Mouse (Mus musculus): ENCODE measurements around the gene Drc7. TPM values are rescaled to one million over a fixed set of nuclear protein-coding genes. Genes with fewer than 3 reads are reported as not detected.

Gene Drc7
- polyA plus RNA-seq, 1 experiment from 2014 or later = 0.14 TPM

DNA sequence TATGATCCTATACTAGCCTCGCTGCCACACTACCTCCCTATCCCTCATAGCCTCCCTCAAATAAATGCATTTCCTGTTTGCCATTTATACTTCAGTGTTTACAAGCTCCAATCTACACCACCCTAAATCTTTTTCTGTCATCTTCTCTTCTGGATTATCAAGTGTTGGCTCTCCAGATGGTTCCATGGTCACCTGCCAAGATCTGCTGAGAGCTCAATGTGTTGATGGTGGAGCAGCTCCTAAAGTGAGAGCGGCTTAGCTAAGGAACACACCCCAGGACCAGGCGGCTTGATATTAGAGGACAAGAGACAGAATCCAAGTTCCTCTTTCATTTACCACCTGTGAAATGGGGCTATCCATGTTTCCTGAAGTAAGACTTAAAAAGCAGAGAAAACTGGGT lies 23.2 kb downstream of the Drc7 start:
- peaks cover 8% of the 10 kb centered on the region; the same call in 1 of the 2 replicates for H3K4me1 ChIP-seq (ENCODE audit: control insufficient read depth, insufficient read depth, low read length)
- no peaks in the 10 kb centered on the region for H3K27me3 ChIP-seq (ENCODE audit: control insufficient read depth, insufficient read depth, low read length)
- no peak overlapping the region for H3K9ac ChIP-seq (ENCODE audit: low read length)
- WGBS = 83% methylated on average over 3 of the region's 3 CpGs
- no peak overlapping the region for H3K4me2 ChIP-seq (ENCODE audit: low read depth, low read length)
- no peaks in the 10 kb centered on the region for H3K9me3 ChIP-seq (replicated peaks; ENCODE audit: control insufficient read depth, low read length)
- H3K36me3 ChIP-seq (ENCODE audit: control insufficient read depth, insufficient read depth, low read length) = no peaks in the 10 kb centered on the region
- no peak overlapping the region for H3K27ac ChIP-seq (ENCODE audit: low read length)
- H3K4me3 ChIP-seq (replicated peaks; ENCODE audit: low read length) = no peak overlapping the region
- no peak for ATAC-seq (ENCODE audit: insufficient read depth, low FRiP score)

DNA sequence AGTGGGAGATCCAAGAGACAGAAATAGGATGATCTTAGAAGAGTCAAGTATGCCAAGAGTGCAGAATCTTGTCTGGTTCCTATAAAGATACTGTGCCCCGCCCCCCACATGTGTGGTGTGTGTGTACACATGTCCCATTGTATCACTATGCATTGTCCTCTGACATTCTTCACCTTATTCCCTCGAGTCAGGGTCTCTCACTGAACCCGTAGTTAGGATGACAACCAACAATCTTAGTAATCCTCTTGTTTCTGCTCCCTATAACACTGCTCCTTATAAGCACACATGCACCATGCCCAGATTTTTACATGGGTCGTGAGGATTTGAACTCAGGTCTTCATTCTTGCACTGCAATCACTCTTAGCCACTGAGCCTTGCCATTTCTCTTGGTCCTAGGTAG lies 24.4 kb downstream of the Drc7 start:
- WGBS = 86% methylated on average over 4 of the region's 4 CpGs
- Histone ChIP-seq H3K27me3 (ENCODE audit: control insufficient read depth, insufficient read depth, low read length) (no peaks in the 10 kb centered on the region), H3K9me3 (replicated peaks; ENCODE audit: control insufficient read depth, low read length) (no peaks in the 10 kb centered on the region), H3K36me3 (ENCODE audit: control insufficient read depth, insufficient read depth, low read length) (no peaks in the 10 kb centered on the region), H3K27ac (ENCODE audit: low read length) (no peak overlapping the region), H3K4me3 (replicated peaks; ENCODE audit: low read length) (no peak overlapping the region), H3K4me1 (ENCODE audit: control insufficient read depth, insufficient read depth, low read length) (peaks cover 8% of the 10 kb centered on the region; the same call in 1 of the 2 replicates), H3K4me2 (ENCODE audit: low read depth, low read length) (no peak overlapping the region), H3K9ac (ENCODE audit: low read length) (no peak overlapping the region)
- no peak for ATAC-seq (ENCODE audit: insufficient read depth, low FRiP score)

DNA sequence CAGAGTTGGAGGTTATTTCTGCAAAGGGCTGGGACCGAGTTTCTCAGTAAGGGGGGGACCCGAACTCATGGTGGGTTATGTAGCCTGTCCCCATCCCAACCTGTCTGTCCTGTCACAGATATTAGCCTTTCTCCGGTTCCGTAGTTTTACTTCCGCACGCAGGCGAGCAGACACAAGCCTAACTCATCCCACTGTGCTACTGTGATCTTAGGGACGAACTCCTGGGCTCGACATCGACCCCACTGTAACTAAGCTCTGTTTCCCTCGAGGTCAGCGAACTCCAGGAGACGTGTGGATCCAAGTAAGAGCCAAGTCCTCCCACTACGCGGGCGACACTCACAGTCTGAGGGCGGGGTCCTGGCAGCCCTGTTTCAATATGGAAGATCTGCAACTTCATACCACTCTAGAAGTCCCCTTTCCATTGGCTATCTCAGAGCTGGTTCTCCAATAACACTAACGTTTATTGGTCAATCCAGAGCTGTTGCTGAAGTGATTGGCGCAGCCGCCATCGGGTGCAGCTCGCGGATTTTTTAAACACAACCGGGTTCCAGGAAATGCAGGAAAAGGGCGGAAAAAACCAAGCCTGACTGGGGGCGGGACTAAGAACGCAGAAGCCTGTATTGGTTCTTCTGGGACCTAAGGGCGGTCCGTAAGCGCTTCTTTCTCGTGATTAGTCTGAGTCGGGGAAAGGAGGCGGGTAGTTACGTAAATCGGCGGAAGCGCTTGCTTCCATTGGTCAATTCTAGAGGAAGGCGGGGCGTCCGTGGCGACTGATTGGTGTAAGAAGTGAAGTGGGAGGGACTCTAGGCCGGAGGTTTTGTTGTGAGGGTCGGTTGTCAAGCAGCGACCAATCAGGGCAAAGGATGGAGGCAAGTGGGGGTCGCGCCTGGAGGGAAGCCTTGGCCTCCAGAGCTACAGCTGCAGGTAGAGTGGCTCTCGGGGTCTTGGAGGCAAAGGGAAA lies 25.8 kb downstream of the Drc7 start, which contains the start of gene Katnb1:
Gene Katnb1 (plus strand): TSS at position 806 of the 961 bp plus-strand sequence.
- Histone ChIP-seq H3K27me3 (ENCODE audit: control insufficient read depth, insufficient read depth, low read length) (no peaks in the 10 kb centered on the region), H3K4me3 (replicated peaks; ENCODE audit: low read length) (peak within 1 kb of the TSS; percentile 79), H3K27ac (ENCODE audit: low read length) (peak within 1 kb of the TSS; percentile 74), H3K4me2 (ENCODE audit: low read depth, low read length) (peak within 1 kb of the TSS; percentile 74), H3K9ac (ENCODE audit: low read length) (peak within 1 kb of the TSS; percentile 81), H3K36me3 (ENCODE audit: control insufficient read depth, insufficient read depth, low read length) (no peaks in the 10 kb centered on the region), H3K9me3 (replicated peaks; ENCODE audit: control insufficient read depth, low read length) (no peaks in the 10 kb centered on the region), H3K4me1 (ENCODE audit: control insufficient read depth, insufficient read depth, low read length) (peaks cover 8% of the 10 kb centered on the region; the same call in 1 of the 2 replicates)
- under 1% methylated on average over 47 of the region's 47 CpGs for WGBS
- ATAC-seq (ENCODE audit: insufficient read depth, low FRiP score) = peak; percentile 97

DNA sequence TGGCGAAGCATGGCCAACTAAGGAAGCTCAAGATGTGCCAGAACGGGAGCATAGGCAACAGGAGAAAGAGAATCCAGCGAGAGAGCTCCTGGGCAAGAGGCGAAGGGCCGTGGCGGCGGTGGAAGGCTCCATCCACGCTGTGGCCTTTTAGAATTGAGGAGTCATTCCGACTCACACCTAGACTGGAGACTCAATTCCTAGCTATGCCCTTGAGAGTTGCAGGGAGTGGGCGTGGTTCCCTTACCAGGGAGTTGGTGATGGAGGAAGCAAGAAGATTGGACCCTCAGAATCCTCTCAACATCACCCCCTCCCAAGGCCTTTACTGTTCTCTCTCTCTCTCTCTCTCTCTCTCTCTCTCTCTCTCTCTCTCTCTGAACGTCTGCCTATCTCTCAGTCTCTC lies 26.7 kb downstream of the Drc7 start:
- Histone ChIP-seq H3K27me3 (ENCODE audit: control insufficient read depth, insufficient read depth, low read length) (no peaks in the 10 kb centered on the region), H3K9ac (ENCODE audit: low read length) (peak overlapping the region; percentile 81), H3K4me3 (replicated peaks; ENCODE audit: low read length) (peak overlapping the region; percentile 79), H3K4me1 (ENCODE audit: control insufficient read depth, insufficient read depth, low read length) (peaks cover 8% of the 10 kb centered on the region; the same call in 1 of the 2 replicates), H3K4me2 (ENCODE audit: low read depth, low read length) (peak overlapping the region; percentile 74), H3K36me3 (ENCODE audit: control insufficient read depth, insufficient read depth, low read length) (no peaks in the 10 kb centered on the region), H3K27ac (ENCODE audit: low read length) (peak overlapping the region; percentile 50; the same call in 1 of the 2 replicates), H3K9me3 (replicated peaks; ENCODE audit: control insufficient read depth, low read length) (no peaks in the 10 kb centered on the region)
- no peak for ATAC-seq (ENCODE audit: insufficient read depth, low FRiP score)
- 9% methylated on average over 11 of the region's 11 CpGs for WGBS

DNA sequence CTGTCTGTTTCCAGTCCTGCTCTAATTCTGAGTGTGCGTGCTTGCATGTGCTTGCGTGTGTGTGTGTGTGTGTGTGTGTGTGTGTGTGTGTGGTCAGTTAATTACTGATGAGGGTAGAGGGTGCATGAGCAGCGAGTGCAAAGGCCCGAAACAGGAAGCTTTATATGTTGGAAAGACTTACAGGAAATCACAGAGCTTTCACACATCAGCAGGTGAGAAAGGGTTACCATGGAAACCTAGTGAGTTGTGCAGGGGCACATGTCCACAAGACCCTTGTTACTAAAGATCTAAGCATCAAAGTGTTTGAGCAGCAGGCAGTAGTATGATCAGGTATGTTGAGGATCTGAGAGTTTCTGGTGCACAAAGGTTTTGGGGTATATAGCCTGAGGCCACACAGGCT lies 29.4 kb downstream of the Drc7 start:
- no peaks in the 10 kb centered on the region for H3K36me3 ChIP-seq (ENCODE audit: control insufficient read depth, insufficient read depth, low read length)
- ATAC-seq (ENCODE audit: insufficient read depth, low FRiP score) = no peak
- peaks cover 8% of the 10 kb centered on the region; the same call in 1 of the 2 replicates for H3K4me1 ChIP-seq (ENCODE audit: control insufficient read depth, insufficient read depth, low read length)
- H3K9me3 ChIP-seq (replicated peaks; ENCODE audit: control insufficient read depth, low read length) = no peaks in the 10 kb centered on the region
- H3K27ac ChIP-seq (ENCODE audit: low read length) = no peak overlapping the region
- no peak overlapping the region for H3K4me3 ChIP-seq (replicated peaks; ENCODE audit: low read length)
- WGBS = 86% methylated on average over 4 of the region's 4 CpGs
- H3K4me2 ChIP-seq (ENCODE audit: low read depth, low read length) = no peak overlapping the region
- H3K9ac ChIP-seq (ENCODE audit: low read length) = no peak overlapping the region
- H3K27me3 ChIP-seq (ENCODE audit: control insufficient read depth, insufficient read depth, low read length) = no peaks in the 10 kb centered on the region

DNA sequence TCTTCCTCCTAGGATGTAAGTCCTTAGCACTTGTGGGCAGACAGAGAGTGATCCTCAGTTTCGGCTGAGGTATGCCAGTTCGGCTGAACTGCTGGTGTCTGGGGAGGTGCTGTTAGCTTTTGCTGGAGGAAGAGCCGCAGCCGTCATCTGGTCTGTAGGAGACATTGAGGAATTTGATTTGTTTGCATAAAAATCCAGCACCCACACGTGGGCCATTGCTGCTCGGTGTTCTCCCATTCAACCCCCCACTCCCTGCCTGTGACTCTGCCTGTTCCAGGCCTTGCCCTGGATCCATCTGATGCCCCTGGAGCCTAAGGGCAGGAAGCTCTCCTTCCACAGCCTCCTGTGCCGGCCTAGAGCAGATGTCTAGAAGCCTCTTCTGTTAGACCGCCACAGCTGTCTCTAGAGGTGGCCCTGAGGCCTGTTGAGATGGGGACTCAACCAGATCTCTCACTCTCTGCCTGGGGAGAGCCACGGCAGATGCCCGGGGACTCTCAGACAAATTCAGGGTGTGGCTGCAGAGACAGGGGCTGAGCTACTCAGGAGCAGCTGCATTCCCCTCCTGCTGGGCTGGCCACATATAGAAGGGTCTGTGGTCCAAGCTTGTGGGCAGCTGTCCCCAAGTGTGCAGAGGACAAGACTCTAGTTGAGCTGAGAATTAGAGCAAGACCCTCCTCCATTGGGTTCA lies 30.0 kb downstream of the Drc7 start:
- H3K27ac ChIP-seq (ENCODE audit: low read length) = no peak overlapping the region; the same call in 1 of the 2 replicates
- H3K4me2 ChIP-seq (ENCODE audit: low read depth, low read length) = no peak overlapping the region
- 79% methylated on average over 10 of the region's 10 CpGs for WGBS
- H3K9me3 ChIP-seq (replicated peaks; ENCODE audit: control insufficient read depth, low read length) = no peaks in the 10 kb centered on the region
- H3K36me3 ChIP-seq (ENCODE audit: control insufficient read depth, insufficient read depth, low read length) = no peaks in the 10 kb centered on the region
- H3K4me3 ChIP-seq (replicated peaks; ENCODE audit: low read length) = no peak overlapping the region
- ATAC-seq (ENCODE audit: insufficient read depth, low FRiP score) = no peak
- no peaks in the 10 kb centered on the region for H3K27me3 ChIP-seq (ENCODE audit: control insufficient read depth, insufficient read depth, low read length)
- H3K9ac ChIP-seq (ENCODE audit: low read length) = 0 out of 2 replicates have a peak overlapping the region, but pooled peaks have one; percentile 0
- peaks cover 8% of the 10 kb centered on the region; the same call in 1 of the 2 replicates for H3K4me1 ChIP-seq (ENCODE audit: control insufficient read depth, insufficient read depth, low read length)

DNA sequence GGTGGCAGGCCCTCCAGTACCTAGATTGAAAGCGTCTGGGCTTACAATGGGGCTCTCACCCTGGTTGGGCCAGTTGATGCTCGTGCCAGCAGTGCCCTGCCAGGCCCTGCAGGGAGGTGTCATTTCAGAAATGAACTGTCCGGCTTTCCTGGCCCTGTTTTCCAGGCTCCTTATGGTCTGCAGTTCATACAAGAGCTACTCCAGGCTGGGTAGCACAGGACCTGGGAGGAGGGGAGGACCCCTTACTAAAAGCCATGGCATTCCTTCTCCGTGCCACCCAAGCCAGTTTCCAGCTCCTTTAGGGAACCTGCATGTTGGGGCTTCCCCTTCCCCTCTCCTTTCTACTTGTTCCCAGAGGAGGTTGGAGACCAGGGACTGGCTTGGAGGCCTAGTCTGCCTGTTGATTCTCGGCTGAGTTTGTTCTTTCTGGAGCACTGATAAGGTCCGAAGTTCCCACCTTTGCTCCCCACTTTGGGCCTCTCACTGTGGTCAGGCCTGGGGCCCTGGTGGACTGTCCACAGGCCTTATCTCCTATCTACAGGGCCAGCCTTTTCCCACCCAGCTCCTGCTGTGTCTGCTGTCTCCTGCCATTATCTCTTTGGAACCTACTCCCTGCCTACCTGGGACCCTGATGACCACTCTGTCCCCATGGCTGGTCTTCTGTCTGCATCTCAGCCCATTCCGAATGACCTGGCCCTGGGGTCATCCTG lies 30.7 kb downstream of the Drc7 start:
- Histone ChIP-seq H3K27ac (ENCODE audit: low read length) (no peak overlapping the region; the same call in 1 of the 2 replicates), H3K9ac (ENCODE audit: low read length) (0 out of 2 replicates have a peak overlapping the region, but pooled peaks have one; percentile 0), H3K4me2 (ENCODE audit: low read depth, low read length) (no peak overlapping the region), H3K4me1 (ENCODE audit: control insufficient read depth, insufficient read depth, low read length) (peaks cover 8% of the 10 kb centered on the region; the same call in 1 of the 2 replicates), H3K9me3 (replicated peaks; ENCODE audit: control insufficient read depth, low read length) (no peaks in the 10 kb centered on the region), H3K4me3 (replicated peaks; ENCODE audit: low read length) (no peak overlapping the region), H3K27me3 (ENCODE audit: control insufficient read depth, insufficient read depth, low read length) (no peaks in the 10 kb centered on the region), H3K36me3 (ENCODE audit: control insufficient read depth, insufficient read depth, low read length) (no peaks in the 10 kb centered on the region)
- no peak for ATAC-seq (ENCODE audit: insufficient read depth, low FRiP score)
- whole genome bisulfite sequencing = 75% methylated on average over 7 of the region's 7 CpGs

DNA sequence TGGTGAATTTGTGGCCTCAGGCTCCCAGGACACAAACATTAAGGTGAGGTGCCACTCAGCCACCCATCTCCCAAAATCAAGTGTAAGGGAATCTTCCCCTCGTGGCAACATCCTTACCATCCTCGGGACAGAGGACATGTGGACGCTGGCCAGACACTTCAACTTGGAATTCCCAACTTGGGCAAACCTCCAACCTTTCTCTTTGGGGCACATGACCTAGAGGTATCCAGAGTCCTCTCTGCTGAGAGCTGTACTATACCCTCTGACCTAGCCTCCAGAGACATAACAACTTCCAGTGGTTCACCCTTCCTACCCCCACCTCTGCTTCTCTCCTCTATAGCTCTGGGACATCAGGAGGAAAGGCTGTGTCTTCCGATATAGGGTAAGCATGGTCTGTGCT lies 38.7 kb downstream of the Drc7 start:
- 81% methylated on average over 4 of the region's 4 CpGs for WGBS

More for the DNA sequence above, 38.7 kb downstream of the Drc7 start:
- Histone ChIP-seq H3K36me3 (ENCODE audit: control insufficient read depth, insufficient read depth, low read length) (peaks cover 8% of the 10 kb centered on the region; the same call in 1 of the 2 replicates), H3K4me1 (ENCODE audit: control insufficient read depth, insufficient read depth, low read length) (no peaks in the 10 kb centered on the region), H3K4me2 (ENCODE audit: low read depth, low read length) (no peak overlapping the region), H3K27me3 (ENCODE audit: control insufficient read depth, insufficient read depth, low read length) (no peaks in the 10 kb centered on the region), H3K9me3 (replicated peaks; ENCODE audit: control insufficient read depth, low read length) (no peaks in the 10 kb centered on the region), H3K4me3 (replicated peaks; ENCODE audit: low read length) (no peak overlapping the region), H3K27ac (ENCODE audit: low read length) (no peak overlapping the region), H3K9ac (ENCODE audit: low read length) (no peak overlapping the region)
- no peak for ATAC-seq (ENCODE audit: insufficient read depth, low FRiP score)
